Mouse (Mus musculus) liver, embryonic 11.5 days (tissue): Measurements from ENCODE around the gene Gli1. TPM values are rescaled to one million over a fixed set of nuclear protein-coding genes. Genes with fewer than 3 reads are reported as not detected.
A peak's percentile ranks its signal among the peaks of the same experiment; 100 is the strongest.
"Not testable (repeated sequence)": the region's sequence is repeated elsewhere in the genome, so short reads cannot be mapped to it uniquely, and the experiment has no call there.

Experiments
- ATAC-seq: fragments of 200-750 bp; cut with Nextera tagmentation; replicated peaks from 2 replicates; pipeline ENCODE4 v1.8.0; 2017; ENCODE audit warnings: moderate number of reproducible peaks, mild to moderate bottlenecking, moderate TSS enrichment, moderate library complexity; ENCODE audit not compliant: low FRiP score
- DNase-seq: peaks from one replicate; pipeline ENCODE4 v3.0.0-alpha.2; 2017; ENCODE audit warnings: low spot score
- H3K27ac ChIP-seq: fragments of 300-500 bp; sonication (generic); 2 replicates; pipeline ENCODE4 v1.5.1; 2014; ENCODE audit warnings: mild to moderate bottlenecking, low read depth, low read length, control low read depth
- H3K27me3 ChIP-seq: fragments of 300-500 bp; sonication (generic); replicated peaks from 2 replicates; pipeline ENCODE4 v1.6.1; 2014; ENCODE audit warnings: low read length, mixed read lengths; ENCODE audit not compliant: control insufficient read depth, insufficient read depth
- H3K36me3 ChIP-seq: fragments of 300-500 bp; sonication (generic); 2 replicates; pipeline ENCODE4 v1.6.1; 2014; ENCODE audit warnings: mild to moderate bottlenecking, low read length, moderate library complexity, mixed read lengths; ENCODE audit not compliant: control insufficient read depth, insufficient read depth
- H3K4me1 ChIP-seq: fragments of 300-500 bp; sonication (generic); replicated peaks from 2 replicates; pipeline ENCODE4 v1.6.1; 2014; ENCODE audit warnings: low read length, mixed read lengths; ENCODE audit not compliant: control insufficient read depth, insufficient read depth
- H3K4me2 ChIP-seq: fragments of 300-500 bp; sonication (generic); 2 replicates; pipeline ENCODE4 v1.6.1; 2014; ENCODE audit warnings: mild to moderate bottlenecking, control low read depth, moderate library complexity
- H3K4me3 ChIP-seq: fragments of 300-500 bp; sonication (generic); 2 replicates; pipeline ENCODE4 v1.5.1; 2014; ENCODE audit warnings: low read depth, low read length, control low read depth
- H3K9ac ChIP-seq: fragments of 300-500 bp; sonication (generic); 2 replicates; pipeline ENCODE4 v1.6.1; 2014; ENCODE audit warnings: low read depth, low read length, control low read depth
- H3K9me3 ChIP-seq: fragments of 300-500 bp; sonication (generic); 2 replicates; pipeline ENCODE4 v1.6.1; 2016; ENCODE audit warnings: low read length, inconsistent platforms, mixed read lengths; ENCODE audit not compliant: control insufficient read depth
- WGBS: fragments of 180-500 bp; shearing (Covaris S2); extraction: QIAGEN DNeasy Blood & Tissue Kit; methylation state at CpG from one replicate; pipeline ENCODE4 v1.1.7; 2014; 5-methylcytosine and 5-hydroxymethylcytosine counted together
- polyA plus RNA-seq: library from polyadenylated mRNA; unstranded; fragments of >200 nt; fragmentation: Nextera tagmentation; extraction: Ambion mirVana; gene quantifications from 2 replicates; pipeline ENCODE4 v1.2.1, GENCODE M21; 2014

Gene Gli1
- polyA plus RNA-seq, 1 experiment from 2014 or later, result 2.1 TPM

DNA sequence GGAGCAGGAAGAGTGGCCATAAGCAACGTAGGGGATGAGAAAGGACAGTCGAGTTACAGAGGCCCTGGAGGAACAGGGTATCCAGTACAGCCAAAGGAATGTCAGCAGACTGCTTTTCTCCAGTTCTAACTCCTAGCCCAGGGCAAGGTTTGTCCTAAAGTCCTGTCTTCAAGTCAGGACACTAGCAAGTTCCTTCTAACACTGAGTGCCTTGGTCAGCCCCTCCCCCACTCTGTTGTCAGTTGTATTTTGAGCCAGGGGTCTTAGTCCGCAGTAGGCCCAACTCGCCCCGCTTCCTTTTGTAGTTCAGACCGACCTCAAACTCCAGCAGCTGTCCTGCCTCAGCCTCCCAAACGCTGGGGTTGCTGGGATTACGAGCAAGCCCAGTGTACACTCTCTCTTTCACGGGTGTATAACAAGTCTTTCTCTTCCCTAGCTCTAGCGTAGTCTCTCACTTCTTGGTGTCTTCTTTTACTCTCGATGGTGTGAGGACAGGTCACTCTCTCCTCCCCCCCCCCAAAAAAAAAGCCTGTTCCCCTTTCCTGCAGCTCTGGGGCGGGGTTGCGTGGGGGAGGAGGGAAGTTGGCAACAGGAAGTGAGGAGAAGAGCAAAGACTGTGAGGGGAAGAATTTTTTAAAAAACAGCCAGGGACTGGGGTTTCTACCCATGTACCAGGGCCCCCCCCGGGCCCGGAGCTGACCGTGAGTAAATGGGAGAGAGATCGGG, 18.5 kb downstream of the Gli1 start:
- no peak for DNase-seq
- no peaks in the 10 kb centered on the region for H3K36me3 ChIP-seq
- WGBS, result 37% methylated on average over 17 of the region's 17 CpGs
- H3K4me3 ChIP-seq, result peak overlapping the region; percentile 26
- no peaks in the 10 kb centered on the region for H3K9me3 ChIP-seq
- H3K27me3 ChIP-seq, result peaks cover 23% of the 10 kb centered on the region
- H3K27ac ChIP-seq, result no peak overlapping the region
- H3K4me1 ChIP-seq, result peaks cover 34% of the 10 kb centered on the region
- peak overlapping the region; percentile 54 for H3K4me2 ChIP-seq
- peak overlapping the region; percentile 43; the same call in 1 of the 2 replicates for H3K9ac ChIP-seq
- no peak for ATAC-seq

DNA sequence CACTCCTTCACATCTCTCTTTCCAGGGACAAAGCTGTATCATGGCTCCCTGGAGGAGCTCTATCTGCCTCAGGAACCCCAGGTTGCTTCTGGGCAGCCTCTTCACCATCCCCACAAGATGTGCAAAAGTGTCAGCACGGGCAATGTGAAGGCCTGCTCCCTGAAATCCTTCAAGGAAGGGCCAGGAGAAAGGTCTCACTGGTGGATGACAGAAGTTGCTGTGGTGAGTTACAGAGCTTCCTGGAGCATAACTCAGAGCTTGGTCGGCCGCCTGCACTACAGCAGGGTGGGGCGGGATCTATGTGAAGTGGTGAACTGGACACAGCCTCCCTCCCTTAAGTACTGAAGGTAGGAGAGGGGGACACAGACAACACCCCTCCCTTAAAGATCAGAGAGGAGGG, 19.1 kb downstream of the Gli1 start:
- Histone ChIP-seq H3K4me1 (peaks cover 34% of the 10 kb centered on the region), H3K9ac (no peak overlapping the region), H3K27me3 (peaks cover 20% of the 10 kb centered on the region), H3K4me3 (no peak overlapping the region), H3K9me3 (no peaks in the 10 kb centered on the region), H3K4me2 (peak overlapping the region; percentile 54), H3K27ac (no peak overlapping the region), H3K36me3 (no peaks in the 10 kb centered on the region)
- no peak for ATAC-seq
- no peak for DNase-seq
- WGBS, result 67% methylated on average over 4 of the region's 4 CpGs

DNA sequence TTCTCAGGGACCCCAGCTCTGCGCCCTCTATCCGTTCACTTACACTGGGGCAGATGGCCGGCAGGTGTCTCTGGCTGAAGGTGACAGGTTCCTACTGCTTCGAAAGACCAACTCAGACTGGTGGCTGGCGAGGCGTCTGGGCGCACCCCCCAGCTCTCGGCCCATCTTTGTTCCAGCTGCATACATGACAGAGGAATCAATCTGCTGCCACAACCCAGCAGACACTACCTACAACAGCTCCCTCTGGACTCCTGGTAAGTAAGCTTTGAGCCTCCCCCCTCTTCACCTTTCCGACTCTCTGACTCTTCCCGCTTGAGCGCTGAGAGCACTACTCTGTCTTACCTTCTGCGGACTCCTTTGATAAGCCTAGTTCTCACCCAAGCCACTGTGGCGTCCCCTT, 19.6 kb downstream of the Gli1 start:
- Histone ChIP-seq H3K4me1 (peaks cover 37% of the 10 kb centered on the region), H3K4me2 (no peak overlapping the region), H3K27ac (no peak overlapping the region), H3K4me3 (no peak overlapping the region), H3K27me3 (peaks cover 15% of the 10 kb centered on the region), H3K9me3 (no peaks in the 10 kb centered on the region), H3K36me3 (no peaks in the 10 kb centered on the region), H3K9ac (no peak overlapping the region)
- ATAC-seq, result no peak
- WGBS, result 69% methylated on average over 13 of the region's 13 CpGs
- DNase-seq, result no peak

DNA sequence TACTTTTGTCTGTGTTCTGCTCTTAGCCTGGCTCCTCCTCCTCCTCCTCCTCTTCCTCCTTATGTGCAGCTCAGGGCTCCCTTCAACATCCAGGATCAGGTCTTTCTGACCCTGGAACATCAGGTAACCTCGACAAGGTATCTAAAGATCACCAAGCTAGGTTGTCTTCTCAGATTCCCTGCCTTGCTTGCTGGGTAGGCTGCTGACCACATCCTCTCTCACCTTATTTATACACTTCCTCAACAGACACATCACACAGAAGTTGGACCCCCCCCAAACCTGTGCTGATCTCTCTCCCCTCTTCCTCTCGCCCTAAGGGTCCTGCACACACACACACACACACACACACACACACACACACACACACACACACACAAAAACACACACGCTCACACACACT, 20.2 kb downstream of the Gli1 start, which contains the start of gene Arhgap9:
Arhgap9 (plus strand) TSS at position 344 of the 400 bp plus-strand sequence.
- DNase-seq (no peak), ATAC-seq (no peak)
- Histone ChIP-seq H3K9ac (no peak within 1 kb of the TSS), H3K4me3 (no peak within 1 kb of the TSS), H3K4me1 (peaks cover 36% of the 10 kb centered on the region), H3K36me3 (no peaks in the 10 kb centered on the region), H3K27me3 (peaks cover 14% of the 10 kb centered on the region), H3K4me2 (peak within 1 kb of the TSS; percentile 54; the same call in 1 of the 2 replicates), H3K27ac (no peak within 1 kb of the TSS), H3K9me3 (no peaks in the 10 kb centered on the region)
- WGBS, result 75% methylated on average over 3 of the region's 3 CpGs

DNA sequence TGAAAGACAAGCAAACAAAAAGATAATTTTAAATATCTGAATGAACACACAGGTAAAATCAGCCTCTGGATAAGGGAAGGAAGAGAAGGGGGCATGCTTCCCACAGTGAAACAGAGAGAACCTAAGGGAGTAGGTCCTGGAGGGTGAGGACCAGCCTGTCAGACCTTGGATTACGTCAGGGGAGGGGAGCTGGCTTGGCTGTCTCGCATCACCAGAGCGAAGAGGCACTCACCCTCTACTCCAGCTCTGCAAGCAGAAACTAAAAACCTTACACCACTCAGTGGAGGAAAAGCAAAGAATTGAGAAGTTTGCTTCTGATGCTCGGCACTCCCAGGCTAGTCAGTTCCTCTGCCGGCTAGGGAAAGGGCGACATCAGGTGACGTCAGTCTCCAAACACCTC, 21.8 kb downstream of the Gli1 start:
- Histone ChIP-seq H3K36me3 (no peaks in the 10 kb centered on the region), H3K9ac (no peak overlapping the region), H3K4me2 (no peak overlapping the region), H3K4me1 (peaks cover 24% of the 10 kb centered on the region), H3K27me3 (no peaks in the 10 kb centered on the region), H3K9me3 (no peaks in the 10 kb centered on the region), H3K27ac (no peak overlapping the region), H3K4me3 (no peak overlapping the region)
- WGBS, result 76% methylated on average over 7 of the region's 7 CpGs
- no peak for ATAC-seq
- no peak for DNase-seq

DNA sequence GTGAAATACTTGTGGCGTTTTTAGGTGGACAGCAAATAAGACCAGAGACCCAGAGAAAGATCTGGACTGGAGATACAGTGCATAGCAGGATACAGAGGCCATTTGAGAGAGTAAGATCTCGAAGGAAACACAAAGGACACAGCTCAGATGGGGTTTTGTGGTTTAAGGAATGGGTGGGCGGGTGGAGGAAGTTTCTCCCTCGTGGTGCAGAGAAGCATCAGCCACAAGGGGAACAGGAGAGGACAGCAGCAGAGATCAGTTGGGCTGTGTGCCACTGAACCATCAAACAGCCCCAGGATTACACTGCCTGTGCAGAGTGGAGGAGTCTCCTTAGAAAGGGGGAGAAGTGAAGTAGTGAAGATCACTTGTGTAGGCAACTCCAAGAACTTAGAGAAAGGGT, 23.8 kb downstream of the Gli1 start:
- DNase-seq, result no peak
- Histone ChIP-seq H3K4me3 (no peak overlapping the region), H3K36me3 (no peaks in the 10 kb centered on the region), H3K4me2 (no peak overlapping the region), H3K27me3 (no peaks in the 10 kb centered on the region), H3K9me3 (no peaks in the 10 kb centered on the region), H3K27ac (peak overlapping the region; percentile 35), H3K9ac (no peak overlapping the region), H3K4me1 (peaks cover 9% of the 10 kb centered on the region)
- 34% methylated on average over 4 of the region's 4 CpGs for WGBS
- ATAC-seq, result no peak

DNA sequence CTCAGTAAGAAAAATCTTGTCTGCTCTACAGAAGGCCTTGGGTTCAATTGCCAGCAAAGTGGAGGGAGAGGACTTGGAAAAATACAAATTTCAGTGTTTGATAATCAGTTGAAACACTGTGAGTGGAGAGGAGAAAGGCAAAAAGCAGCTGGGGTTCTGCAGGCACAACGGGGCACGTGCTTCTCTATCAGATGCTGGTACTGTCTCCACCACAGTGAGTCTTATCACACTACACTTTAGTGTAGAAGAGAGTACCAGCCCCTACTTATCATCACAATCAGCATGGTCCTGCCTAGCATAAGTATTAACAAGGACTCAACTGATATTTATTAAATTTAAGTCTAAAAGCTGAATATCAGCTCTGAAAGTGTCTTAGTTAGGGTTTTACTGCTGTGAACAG, 24.5 kb downstream of the Gli1 start:
- H3K9ac ChIP-seq, result no peak overlapping the region
- no peaks in the 10 kb centered on the region for H3K9me3 ChIP-seq
- ATAC-seq, result peak; percentile 78

DNA sequence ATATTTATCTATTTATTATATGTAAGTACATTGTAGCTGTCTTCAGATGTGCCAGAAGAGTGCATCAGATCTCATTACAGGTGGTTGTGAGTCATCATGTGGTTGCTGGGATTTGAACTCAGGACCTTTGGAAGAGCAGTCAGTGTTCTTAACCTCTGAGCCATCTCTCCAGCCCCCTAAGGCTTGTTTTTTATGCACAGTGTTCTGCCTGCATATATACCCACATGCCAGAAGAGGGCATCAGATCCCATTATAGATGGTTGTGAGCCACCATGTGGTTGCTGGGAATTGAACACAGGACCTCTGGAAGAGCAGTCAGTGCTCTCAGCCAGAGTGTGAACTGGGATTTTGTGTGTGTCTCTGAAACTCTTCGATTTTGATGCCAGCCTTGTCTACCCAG, 26.8 kb downstream of the Gli1 start:
- not testable (repeated sequence) for H3K36me3 ChIP-seq, H3K27ac ChIP-seq, H3K4me2 ChIP-seq, DNase-seq, H3K9me3 ChIP-seq, H3K9ac ChIP-seq, ATAC-seq, H3K4me3 ChIP-seq, H3K27me3 ChIP-seq
- 81% methylated on average over 1 of the region's 1 CpGs for WGBS
- peaks cover 17% of the 10 kb centered on the region for H3K4me1 ChIP-seq

More for the DNA sequence above, 24.5 kb downstream of the Gli1 start:
- 48% methylated on average over 2 of the region's 2 CpGs for WGBS
- H3K27ac ChIP-seq, result peak overlapping the region; percentile 13; the same call in 1 of the 2 replicates
- H3K4me1 ChIP-seq, result peaks cover 10% of the 10 kb centered on the region
- no peaks in the 10 kb centered on the region for H3K27me3 ChIP-seq
- no peak overlapping the region for H3K4me3 ChIP-seq
- H3K36me3 ChIP-seq, result no peaks in the 10 kb centered on the region
- H3K4me2 ChIP-seq, result no peak overlapping the region
- DNase-seq, result no peak

DNA sequence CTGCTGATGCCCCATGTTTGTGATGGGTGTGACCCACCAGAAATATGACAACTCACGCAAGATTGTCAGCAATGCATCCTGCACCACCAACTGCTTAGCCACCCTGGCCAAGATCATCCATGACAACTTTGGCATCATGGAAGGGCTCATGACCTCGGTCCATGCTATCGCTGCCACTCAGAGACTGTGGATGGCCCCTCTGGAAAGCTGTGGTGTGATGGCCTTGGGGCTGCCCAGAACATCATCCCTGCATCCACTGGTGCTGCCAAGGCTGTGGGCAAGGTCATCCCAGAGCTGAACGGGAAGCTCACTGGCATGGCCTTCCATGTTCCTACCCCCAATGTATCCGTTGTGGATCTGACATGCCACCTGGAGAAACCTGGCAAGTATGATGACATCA, 28.3 kb downstream of the Gli1 start:
- not testable (repeated sequence) for ATAC-seq, H3K4me2 ChIP-seq, H3K9ac ChIP-seq, H3K4me3 ChIP-seq, H3K9me3 ChIP-seq, H3K27ac ChIP-seq, H3K36me3 ChIP-seq, H3K27me3 ChIP-seq, DNase-seq
- peaks cover 19% of the 10 kb centered on the region for H3K4me1 ChIP-seq
- 87% methylated on average over 5 of the region's 5 CpGs for WGBS
